Mouse (Mus musculus) lung, postnatal 0 days (tissue): ENCODE measurements at regions not wholly inside any gene's neighbourhood (a gene's known extent, or its start where the extent isn't known, plus 50 kb on each side); places are given as distances from the start of the nearest gene placed in this dataset.
"Not testable (repeated sequence)": the region's sequence is repeated elsewhere in the genome, so short reads cannot be mapped to it uniquely, and the experiment has no call there.

Experiments
- ATAC-seq: fragments of 200-750 bp; cut with Nextera tagmentation; 2 replicates; pipeline ENCODE4 v1.8.0; 2017; ENCODE audit warnings: moderate library complexity
- DNase-seq: peaks from one replicate; pipeline ENCODE4 v3.0.0-alpha.2; 2016; ENCODE audit warnings: low spot score
- H3K27ac ChIP-seq: fragments of 300-500 bp; sonication (generic); 2 replicates; pipeline ENCODE4 v1.5.1; 2014; ENCODE audit warnings: antibody characterized with exemption, mild to moderate bottlenecking, low read length, mixed read lengths
- H3K27me3 ChIP-seq: fragments of 300-500 bp; sonication (generic); replicated peaks from 2 replicates; pipeline ENCODE4 v1.6.1; 2014; ENCODE audit warnings: low read length, mixed read lengths; ENCODE audit not compliant: insufficient read depth
- H3K36me3 ChIP-seq: fragments of 300-500 bp; sonication (generic); 2 replicates; pipeline ENCODE4 v1.6.1; 2014; ENCODE audit warnings: low read length, mixed read lengths; ENCODE audit not compliant: insufficient read depth
- H3K4me1 ChIP-seq: fragments of 300-500 bp; sonication (generic); 2 replicates; pipeline ENCODE4 v1.6.1; 2014; ENCODE audit warnings: antibody characterized with exemption, low read depth, low read length, mixed read lengths; ENCODE audit not compliant: insufficient read depth
- H3K4me2 ChIP-seq: fragments of 300-500 bp; sonication (generic); replicated peaks from 2 replicates; pipeline ENCODE4 v1.6.1; 2014; ENCODE audit warnings: low read depth, mild to moderate bottlenecking, low read length, moderate library complexity, mixed read lengths
- H3K4me3 ChIP-seq: fragments of 300-500 bp; sonication (generic); 2 replicates; pipeline ENCODE4 v1.5.1; 2014; ENCODE audit warnings: low read depth, low read length
- H3K9ac ChIP-seq: fragments of 300-500 bp; sonication (generic); replicated peaks from 2 replicates; pipeline ENCODE4 v1.6.1; 2014; ENCODE audit warnings: low read depth, mild to moderate bottlenecking
- H3K9me3 ChIP-seq: fragments of 300-500 bp; sonication (generic); 2 replicates; pipeline ENCODE4 v1.6.1; 2016; ENCODE audit warnings: low read length, mixed read lengths
- CTCF ChIP-seq: IDR thresholded peaks from 2 replicates; pipeline ENCODE4 v1.5.1; 2016; ENCODE audit warnings: antibody characterized with exemption, mild to moderate bottlenecking
- EP300 ChIP-seq: IDR thresholded peaks from 2 replicates; pipeline ENCODE4 v1.6.1; 2016; ENCODE audit warnings: antibody characterized with exemption, mild to moderate bottlenecking, control low read depth
- WGBS: fragments of 180-500 bp; shearing (Covaris S2); extraction: QIAGEN DNeasy Blood & Tissue Kit; methylation state at CpG from one replicate; pipeline ENCODE4 v1.1.7; 2014; 5-methylcytosine and 5-hydroxymethylcytosine counted together

GRCm38 (mm10) chr3:6809381-6809950 lies 189.2 kb upstream of the 1700008P02Rik start:
- no peaks in the 10 kb centered on the region for H3K36me3 ChIP-seq
- no peak overlapping the region for H3K9ac ChIP-seq
- DNase-seq: no peak
- no peaks in the 10 kb centered on the region for H3K9me3 ChIP-seq
- H3K4me2 ChIP-seq: no peak overlapping the region
- 41% methylated on average over 2 of the region's 2 CpGs for WGBS
- H3K4me3 ChIP-seq: no peak overlapping the region
- H3K27ac ChIP-seq: no peak overlapping the region
- H3K4me1 ChIP-seq: no peaks in the 10 kb centered on the region
- no peaks in the 10 kb centered on the region for H3K27me3 ChIP-seq
- TF ChIP-seq CTCF: no peak
- TF ChIP-seq EP300: no peak
- ATAC-seq: no peak

GRCm38 (mm10) chr3:6800092-6800716 lies 180.0 kb upstream of the 1700008P02Rik start:
- H3K9ac ChIP-seq, H3K27me3 ChIP-seq, DNase-seq, H3K27ac ChIP-seq, H3K9me3 ChIP-seq, H3K4me3 ChIP-seq, H3K4me2 ChIP-seq, ATAC-seq, H3K4me1 ChIP-seq, H3K36me3 ChIP-seq: not testable (repeated sequence)
- WGBS: 95% methylated on average over 29 of the region's 37 CpGs

GRCm38 (mm10) chr3:6768506-6768905 lies 148.3 kb upstream of the 1700008P02Rik start:
- TF ChIP-seq EP300: no peak
- no peak for TF ChIP-seq CTCF
- no peak for ATAC-seq
- 70% methylated on average over 2 of the region's 2 CpGs for WGBS
- Histone ChIP-seq H3K27ac (no peak overlapping the region), H3K4me1 (no peaks in the 10 kb centered on the region), H3K36me3 (no peaks in the 10 kb centered on the region), H3K9me3 (no peaks in the 10 kb centered on the region), H3K4me3 (no peak overlapping the region), H3K4me2 (no peak overlapping the region), H3K9ac (no peak overlapping the region), H3K27me3 (no peaks in the 10 kb centered on the region)
- DNase-seq: no peak

GRCm38 (mm10) chr3:6768085-6768484 lies 147.8 kb upstream of the 1700008P02Rik start:
- H3K27ac ChIP-seq, H3K4me3 ChIP-seq, DNase-seq, H3K4me1 ChIP-seq, H3K9ac ChIP-seq, H3K4me2 ChIP-seq, ATAC-seq, H3K27me3 ChIP-seq, H3K36me3 ChIP-seq, H3K9me3 ChIP-seq: not testable (repeated sequence)

GRCm38 (mm10) chr3:6759172-6759571 lies 138.9 kb upstream of the 1700008P02Rik start:
- Histone ChIP-seq H3K9ac (no peak overlapping the region), H3K36me3 (no peaks in the 10 kb centered on the region)
- WGBS: 37% methylated on average over 1 of the region's 1 CpGs

GRCm38 (mm10) chr3:6757562-6757961 lies 137.3 kb upstream of the 1700008P02Rik start:
- Histone ChIP-seq H3K9me3 (no peaks in the 10 kb centered on the region), H3K27me3 (no peaks in the 10 kb centered on the region), H3K4me2 (no peak overlapping the region), H3K4me3 (no peak overlapping the region), H3K4me1 (no peaks in the 10 kb centered on the region), H3K9ac (no peak overlapping the region), H3K27ac (no peak overlapping the region), H3K36me3 (no peaks in the 10 kb centered on the region)
- TF ChIP-seq EP300 (no peak), CTCF (no peak)
- no peak for ATAC-seq
- DNase-seq: no peak

More at GRCm38 (mm10) chr3:6759172-6759571, 138.9 kb upstream of the 1700008P02Rik start:
- H3K27ac ChIP-seq: no peak overlapping the region
- no peak for ATAC-seq
- H3K9me3 ChIP-seq: no peaks in the 10 kb centered on the region
- no peak overlapping the region for H3K4me3 ChIP-seq
- peak; percentile 20 for DNase-seq
- no peaks in the 10 kb centered on the region for H3K4me1 ChIP-seq
- no peak overlapping the region for H3K4me2 ChIP-seq
- no peaks in the 10 kb centered on the region for H3K27me3 ChIP-seq
- TF ChIP-seq CTCF (no peak), EP300 (no peak)

- ATAC-seq: not testable (repeated sequence)
Observed at GRCm38 (mm10) chr3:6750746-6751145, 130.5 kb upstream of the 1700008P02Rik start.

More at GRCm38 (mm10) chr3:6750746-6751145, 130.5 kb upstream of the 1700008P02Rik start:
- not testable (repeated sequence) for H3K4me2 ChIP-seq, H3K4me3 ChIP-seq, H3K36me3 ChIP-seq, DNase-seq, H3K9me3 ChIP-seq, H3K27ac ChIP-seq, H3K4me1 ChIP-seq, H3K27me3 ChIP-seq, H3K9ac ChIP-seq
- WGBS: 71% methylated on average over 6 of the region's 6 CpGs
